Mouse (Mus musculus) spleen, postnatal 4 days (tissue): Measurements from ENCODE around the gene Cyp2d34.

Source experiments
- DNase-seq, 2 experiments: peaks; one replicate each; pipeline ENCODE4 v3.0.0; 2022; ENCODE audit warnings: low spot score in 2 of 2

Cyp2d34 gene

DNA sequence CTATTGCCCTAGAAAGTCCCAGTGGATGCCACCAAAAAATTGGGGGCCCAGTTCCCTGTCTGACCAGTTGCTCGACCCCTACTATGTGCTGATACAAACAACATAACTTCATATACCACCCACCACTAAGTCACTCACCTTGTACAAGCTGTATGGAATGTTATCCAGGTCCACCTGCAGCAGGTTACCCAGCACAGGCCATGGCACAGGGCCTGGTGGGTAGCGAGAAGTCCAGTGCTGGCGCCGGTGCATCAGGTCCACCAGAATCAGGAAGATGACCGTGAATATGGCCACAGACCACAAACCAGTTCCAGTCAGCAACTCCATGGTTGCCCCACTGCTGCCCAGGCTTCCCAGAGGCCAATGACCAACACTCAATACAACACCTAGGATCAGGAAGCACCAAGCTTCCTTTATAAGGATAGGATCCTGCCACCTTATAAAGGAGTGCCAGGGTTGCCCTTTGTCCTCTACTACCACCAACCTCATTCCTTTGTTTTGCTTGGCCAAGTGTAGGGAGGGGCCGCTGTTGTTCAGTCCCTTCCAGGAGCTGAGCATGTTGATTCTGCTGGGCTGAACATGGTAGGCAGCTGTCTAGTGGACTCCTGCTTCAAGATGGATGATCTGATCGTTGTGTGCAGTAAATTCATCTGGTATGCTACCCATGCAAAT is at the start of gene Cyp2d34:
Gene Cyp2d34, minus strand, starts transcription at position 416 of the 672 bp plus-strand sequence.
- DNase-seq: peak in 1 of 2 experiments; percentile 38

DNA sequence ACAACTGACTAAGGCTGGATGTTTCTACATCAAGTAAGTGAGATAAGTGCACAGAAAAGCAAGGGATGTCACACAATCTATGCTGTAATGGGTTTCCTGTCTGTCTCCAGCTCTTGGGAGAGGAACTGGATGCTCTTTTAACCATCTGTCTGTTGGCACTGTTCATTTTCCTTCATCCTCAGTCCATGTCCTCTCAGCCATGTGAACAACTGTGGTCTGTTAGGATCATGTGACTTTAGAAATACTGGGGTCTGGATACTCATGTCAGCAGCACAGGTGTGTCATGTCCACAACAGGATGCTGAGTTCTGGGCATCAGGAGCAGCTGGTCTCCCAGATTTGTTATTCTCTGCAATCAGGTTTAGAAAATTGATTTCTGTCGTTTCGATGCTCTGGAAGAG is 35.6 kb upstream of the Cyp2d34 start:
- no peak for DNase-seq

DNA sequence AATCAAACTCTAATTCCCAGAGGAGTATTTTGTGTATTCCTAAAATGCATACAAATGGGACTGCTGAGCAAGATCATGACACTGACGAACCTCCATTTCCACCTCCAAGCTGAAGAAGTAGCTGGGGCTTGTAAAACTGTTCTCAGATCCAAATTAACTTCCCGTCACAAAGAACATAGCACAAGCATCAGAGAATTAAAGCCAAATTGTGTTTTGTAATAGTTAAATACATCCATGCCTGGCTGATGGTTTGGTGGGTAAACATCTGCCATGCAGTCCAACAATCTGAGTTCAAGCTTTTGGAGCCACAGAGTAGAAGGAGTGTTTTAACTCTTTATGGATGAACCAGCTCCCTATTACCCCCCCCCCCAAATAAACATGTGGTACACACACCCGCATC is 23.6 kb upstream of the Cyp2d34 start:
- DNase-seq: no peak

DNA sequence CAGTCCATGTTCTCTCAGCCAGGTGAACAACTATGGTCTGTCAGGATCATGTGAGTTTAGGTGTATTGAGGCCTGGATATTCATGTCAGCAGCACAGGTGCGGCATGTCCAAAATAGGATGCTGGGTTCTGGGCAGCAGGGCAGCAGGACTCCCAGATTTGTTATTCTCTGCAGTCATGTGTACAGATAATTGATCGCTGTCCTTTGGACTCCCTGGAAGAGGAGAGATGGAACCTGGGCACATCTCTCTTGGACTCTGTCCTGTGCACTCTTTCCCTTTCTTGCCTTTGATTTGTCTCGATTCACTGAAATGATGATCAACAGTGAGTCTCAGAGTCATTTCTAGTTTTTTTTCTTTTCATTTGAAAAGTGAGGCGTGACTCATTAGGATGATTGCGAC is 23.0 kb upstream of the Cyp2d34 start:
- no peak for DNase-seq

DNA sequence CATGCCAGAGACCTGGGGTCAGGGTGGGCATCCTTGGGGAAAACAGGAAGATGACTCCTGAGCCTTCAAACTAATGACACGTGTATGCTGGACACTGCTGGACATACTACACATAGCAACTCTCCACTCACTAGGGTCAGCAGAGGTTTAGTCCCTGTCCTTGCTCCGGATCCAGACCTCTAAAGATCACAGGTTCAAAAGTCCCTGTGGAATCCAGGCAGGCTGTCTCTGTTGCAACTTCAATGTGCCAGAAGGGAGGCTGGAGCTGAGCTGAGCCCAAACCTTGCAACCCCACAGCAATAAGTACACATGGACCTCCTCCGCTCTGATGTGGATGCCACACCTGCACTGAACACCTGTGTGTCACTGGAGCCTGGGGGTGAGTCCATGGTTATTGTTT is 22.0 kb upstream of the Cyp2d34 start:
- no peak for DNase-seq

DNA sequence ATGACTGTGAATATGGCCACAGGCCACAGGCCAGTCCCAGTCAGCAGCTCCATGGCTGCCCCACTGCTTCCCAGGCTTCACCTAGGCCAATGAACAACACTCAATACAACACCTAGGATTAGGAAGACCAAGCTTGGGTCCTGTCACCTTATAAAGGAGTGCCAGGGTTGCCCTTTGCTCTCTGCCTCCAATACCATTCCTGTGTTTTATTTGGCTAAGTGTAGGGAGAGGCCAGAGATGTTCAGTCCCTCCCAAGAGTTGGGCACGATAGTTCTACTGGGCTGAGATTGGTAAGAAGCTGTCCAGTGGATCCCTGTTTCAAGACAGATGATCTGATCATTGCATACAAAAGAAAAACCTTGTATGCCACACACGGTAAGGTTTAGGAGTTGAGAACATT is 21.2 kb upstream of the Cyp2d34 start:
- no peak for DNase-seq

DNA sequence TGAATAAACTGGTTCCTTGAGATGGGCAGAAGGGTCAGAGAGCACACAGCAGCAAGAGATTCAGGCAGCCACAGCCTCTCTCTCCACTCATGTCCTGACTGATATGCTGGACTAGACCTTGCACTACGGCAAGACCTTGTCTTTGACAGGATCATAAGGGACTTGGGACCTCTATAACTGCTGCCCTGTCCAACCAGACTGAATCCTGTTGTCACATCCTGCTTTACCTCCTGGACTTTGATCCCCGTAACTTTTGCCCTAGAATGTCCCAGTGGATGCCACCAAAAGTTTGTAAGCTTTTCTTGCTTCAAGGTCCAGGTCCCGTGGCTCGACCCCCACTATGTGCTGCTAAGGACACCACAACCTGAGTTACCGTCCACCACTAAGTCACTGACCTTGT is 20.6 kb upstream of the Cyp2d34 start:
- DNase-seq: no peak

DNA sequence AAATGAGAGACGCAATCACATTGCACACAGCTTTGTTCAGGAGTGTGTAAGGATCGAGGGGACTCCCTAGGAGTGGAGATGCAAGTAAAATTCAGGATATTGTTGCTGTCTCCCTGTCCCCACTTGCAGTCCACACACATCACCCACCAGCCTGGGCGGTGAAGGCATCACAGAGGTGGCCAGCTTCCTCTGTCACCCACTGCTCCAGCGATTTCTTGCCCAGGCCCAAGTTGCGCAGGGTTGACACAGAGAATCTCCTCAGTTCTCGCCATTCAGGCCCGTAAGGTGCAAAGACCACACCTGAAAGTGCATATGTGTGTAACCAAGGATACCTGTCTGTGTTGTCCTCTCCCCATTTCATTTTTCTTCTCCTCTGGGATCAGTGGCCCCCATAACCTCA is 19.5 kb upstream of the Cyp2d34 start:
- DNase-seq: peak in 1 of 2 experiments; percentile 55

DNA sequence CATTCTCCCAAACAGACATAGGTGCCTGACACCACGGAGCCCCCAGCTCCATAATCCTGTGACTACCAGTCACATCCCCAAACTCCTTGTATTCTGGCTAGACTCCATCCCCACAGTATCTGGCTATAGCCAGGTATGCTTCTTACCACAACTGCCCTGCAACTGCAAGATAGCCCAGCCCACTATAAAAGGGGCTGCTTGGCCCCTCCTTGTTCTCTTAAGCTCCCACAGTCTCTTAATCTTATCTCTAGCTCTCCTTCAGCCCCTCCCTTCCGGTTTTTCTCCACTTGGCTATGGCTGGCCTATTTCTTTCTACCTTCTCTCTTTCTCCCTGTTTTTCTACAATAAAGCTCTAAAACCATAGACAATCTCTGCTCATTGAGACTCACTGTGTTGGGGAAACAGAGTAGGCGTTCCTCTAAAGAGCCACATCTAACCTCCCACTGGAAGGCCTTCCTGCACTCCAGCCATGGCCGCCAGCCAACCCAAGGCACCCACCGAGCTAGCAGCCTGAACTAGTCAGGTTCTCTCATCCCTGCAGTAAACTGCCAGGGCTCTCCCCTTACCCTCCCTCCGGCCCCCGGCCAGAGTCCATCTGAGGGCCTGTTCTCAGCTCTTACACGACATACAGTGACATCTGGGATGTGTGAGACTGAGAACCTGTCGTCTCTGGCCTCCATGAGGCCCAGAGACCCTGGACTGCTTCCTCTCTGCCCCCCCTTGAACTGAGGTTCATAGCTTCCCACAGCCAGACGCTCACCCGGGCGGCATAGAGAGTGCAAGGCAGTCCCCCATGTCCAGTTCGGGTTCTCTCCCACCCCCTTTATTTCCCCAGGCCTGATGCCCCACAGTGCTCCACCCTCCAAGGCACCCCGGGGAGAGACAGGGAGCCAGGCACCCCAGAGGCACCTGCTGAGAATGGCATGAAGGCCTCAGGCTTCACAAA is 16.7 kb upstream of the Cyp2d34 start:
- peak; percentile 10 to 56 for DNase-seq

DNA sequence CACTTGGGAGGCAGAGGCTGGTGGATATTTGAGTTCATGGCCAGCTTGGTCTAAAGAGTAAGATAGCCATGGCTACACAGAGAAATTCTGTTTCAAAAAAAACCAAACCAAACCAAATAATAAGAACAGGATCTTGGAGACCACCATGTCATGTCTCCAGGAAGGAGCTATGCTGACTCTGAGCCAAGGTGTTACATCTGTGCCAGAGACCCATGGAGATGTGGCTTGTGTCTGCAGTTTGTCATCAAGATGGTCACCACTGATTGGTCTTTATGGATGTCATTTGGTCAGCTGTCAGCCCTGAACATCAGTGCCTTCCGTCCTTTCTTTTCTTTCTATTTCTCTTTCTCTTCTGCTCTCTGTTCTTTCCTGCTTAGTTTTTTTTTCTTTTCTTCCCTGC is 14.2 kb upstream of the Cyp2d34 start:
- DNase-seq: no peak

DNA sequence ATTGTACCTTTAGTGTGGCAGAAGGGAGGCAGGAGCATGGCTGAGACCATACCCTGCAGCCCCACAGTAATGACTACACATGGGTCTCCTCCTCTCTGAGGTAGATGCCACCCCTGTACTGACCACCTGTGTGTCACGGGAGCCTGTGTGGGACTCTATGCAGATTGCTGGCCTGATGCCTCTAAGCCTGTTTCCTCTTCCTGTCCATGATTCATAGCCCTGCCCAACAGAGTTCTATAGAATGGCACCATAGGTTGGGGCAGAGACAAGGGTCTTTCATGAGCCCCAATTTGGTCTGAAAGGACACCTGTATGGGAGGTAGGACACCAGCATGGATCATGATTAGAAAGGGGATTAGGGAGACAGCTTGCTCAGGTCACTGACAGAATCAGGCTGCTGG is 1.2 kb upstream of the Cyp2d34 start:
- peak; percentile 3 to 43 for DNase-seq

DNA sequence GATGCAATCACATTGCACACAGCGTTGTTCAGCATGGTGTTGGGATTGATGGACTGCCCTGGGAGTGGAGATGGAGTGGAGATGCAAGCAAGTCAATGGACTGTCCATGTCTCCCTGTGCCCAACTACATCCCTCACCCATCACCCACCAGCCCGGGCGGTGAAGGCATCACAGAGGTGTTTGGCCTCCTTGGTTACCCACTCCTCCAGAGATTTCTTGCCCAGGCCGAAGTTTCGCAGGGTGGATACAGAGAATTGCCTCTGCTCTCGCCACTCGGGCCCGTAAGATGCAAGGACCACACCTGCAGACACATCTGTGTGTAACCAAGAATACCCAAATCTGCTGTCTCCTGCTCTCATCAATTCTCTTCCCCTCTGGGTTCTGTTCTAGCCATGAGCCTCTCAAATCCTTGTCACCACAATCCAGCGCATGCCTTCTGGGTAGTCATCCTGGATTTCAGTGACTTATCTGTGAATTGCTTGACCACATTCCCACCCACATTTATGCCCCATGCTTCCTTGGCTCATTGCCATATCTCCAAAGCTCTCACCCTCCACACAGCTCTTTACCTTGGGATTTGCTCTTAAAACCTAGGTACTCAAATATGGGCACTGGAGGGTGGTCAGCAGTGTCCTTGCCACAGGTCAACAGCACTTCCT is 2.3 kb downstream of the Cyp2d34 start:
- DNase-seq: peak in 1 of 2 experiments; percentile 51

DNA sequence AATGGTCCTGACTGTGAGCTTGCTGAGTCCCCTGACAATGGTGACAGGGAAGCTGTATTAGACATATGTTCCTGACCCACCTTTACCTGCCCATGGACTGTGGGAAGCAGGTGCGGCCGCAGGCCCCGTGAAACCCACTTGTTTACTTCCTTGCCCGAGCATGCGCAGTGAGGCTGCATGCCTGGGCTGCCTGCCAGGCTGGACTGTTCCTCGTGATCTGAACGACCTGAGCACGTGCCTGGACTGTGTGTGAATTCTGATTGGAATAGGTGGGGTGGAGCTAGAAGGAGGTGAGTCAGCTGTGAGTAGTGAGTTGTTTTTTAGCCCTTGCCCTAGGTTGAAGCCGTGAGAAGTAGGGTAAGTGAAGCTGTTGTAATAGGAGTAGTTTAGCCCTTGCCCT is 38.1 kb downstream of the Cyp2d34 start:
- DNase-seq: no peak

DNA sequence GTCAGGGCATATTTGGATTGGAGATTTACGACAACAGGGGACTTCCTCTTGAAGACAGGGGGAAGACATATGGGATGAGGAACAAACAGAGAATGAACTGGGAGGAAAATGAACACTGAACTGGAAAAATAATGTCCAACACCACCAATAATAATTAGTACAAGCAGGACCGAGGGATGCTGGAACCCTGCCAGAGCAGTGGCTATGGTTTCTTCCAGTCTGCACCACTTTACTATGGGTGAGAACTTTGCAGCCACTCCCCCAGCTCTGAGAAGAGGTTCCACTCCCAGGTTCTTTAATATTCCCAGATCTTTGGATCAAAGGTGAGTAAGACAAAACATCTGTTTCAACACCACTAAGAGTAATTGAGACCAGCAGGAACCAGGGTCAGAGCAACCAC is 41.7 kb downstream of the Cyp2d34 start:
- DNase-seq: no peak

DNA sequence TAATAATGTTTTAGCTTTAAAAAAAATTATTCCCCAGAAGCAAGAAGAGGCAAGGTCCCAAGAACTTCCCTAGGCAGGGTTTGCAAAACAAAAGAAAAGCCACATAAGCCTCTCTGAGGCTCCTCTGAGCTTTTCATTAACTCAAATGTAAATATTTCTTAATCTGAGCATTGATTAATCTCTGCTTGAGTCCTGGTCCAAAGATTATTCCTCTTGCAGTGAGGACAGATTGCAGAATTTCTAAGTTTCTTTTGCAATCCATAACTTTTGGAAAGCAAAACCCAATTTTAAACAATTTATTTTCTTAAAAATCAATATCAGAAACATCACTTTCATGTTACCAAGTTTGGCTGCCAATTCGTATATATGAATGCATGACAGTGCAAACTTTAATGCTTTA is 47.9 kb downstream of the Cyp2d34 start:
- DNase-seq: no peak
